Mouse (Mus musculus) urinary bladder, postnatal 36 days (tissue): ENCODE measurements around the gene Esrrg.

Source experiments
- DNase-seq, 2 experiments: peaks; one replicate each; pipeline ENCODE4 v3.0.0; 2022; ENCODE audit warnings: low spot score in 2 of 2, mixed read lengths in 1 of 2

The Esrrg gene

GRCm38 (mm10) chr1:188069849-188070248 lies 461.3 kb downstream of the Esrrg start:
- no peak for DNase-seq

DNA sequence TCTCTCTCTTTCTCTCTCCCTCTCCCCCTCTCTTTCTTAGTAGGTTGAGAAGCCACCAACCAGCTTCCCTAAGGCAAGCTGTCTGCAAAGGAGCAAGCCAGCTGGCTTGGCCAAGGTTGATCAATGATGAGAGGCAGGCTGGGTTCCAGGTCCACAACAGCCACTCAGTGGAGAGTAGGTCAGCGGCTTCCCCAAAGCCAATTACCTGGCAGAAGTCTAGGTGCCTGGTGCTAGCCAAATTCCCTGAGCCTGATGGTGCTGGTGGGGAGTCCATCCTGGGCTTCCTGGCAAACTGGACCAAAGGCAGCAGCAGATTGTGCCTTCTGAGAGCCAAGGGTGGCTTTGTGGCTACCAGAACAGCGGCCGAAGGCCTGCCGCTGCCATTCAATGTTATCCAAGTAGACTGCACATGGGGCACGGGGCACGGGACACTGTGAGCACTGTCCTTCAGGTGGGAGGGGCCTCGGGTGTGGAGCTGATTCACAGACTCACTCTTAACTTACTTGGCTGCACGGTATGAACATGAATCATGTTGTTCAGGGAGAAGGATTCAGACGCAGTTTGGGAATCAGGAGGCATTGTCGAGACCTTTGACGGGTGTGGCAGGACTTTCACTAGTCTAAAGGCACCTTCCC lies 469.1 kb downstream of the Esrrg start:
- DNase-seq, result peak in 1 of 2 experiments; percentile 2

DNA sequence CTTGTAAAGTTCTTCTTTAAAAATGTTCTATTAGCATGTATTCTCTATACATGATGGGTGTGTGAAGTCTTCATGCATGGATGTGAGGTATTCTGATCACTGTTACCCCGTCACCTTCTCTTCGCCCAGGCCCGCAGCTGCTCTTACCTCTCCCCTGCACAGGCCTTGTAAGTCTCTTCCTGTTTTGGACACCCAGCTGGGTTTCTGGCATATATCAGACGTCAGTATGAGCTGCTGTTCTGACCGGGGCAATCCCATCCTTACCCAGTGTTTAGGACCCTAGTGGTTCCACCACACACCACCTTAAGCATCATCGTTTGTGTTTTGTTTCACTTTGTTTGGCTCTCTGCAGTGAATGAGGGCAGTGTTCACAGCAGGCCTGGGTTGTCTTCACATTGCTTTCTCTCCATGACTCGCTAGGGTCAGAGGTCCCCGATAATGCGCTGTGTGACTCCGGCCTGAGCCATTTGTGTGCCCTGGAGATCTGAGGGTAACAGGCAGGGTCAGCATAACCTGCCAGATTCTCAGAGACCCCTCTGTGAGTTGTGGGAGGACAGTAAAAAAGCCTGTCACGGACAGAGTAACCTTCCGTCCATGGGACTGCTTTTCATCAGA lies 471.8 kb downstream of the Esrrg start:
- DNase-seq, result no peak

GRCm38 (mm10) chr1:188082665-188083640 lies 474.4 kb downstream of the Esrrg start:
- no peak for DNase-seq

DNA sequence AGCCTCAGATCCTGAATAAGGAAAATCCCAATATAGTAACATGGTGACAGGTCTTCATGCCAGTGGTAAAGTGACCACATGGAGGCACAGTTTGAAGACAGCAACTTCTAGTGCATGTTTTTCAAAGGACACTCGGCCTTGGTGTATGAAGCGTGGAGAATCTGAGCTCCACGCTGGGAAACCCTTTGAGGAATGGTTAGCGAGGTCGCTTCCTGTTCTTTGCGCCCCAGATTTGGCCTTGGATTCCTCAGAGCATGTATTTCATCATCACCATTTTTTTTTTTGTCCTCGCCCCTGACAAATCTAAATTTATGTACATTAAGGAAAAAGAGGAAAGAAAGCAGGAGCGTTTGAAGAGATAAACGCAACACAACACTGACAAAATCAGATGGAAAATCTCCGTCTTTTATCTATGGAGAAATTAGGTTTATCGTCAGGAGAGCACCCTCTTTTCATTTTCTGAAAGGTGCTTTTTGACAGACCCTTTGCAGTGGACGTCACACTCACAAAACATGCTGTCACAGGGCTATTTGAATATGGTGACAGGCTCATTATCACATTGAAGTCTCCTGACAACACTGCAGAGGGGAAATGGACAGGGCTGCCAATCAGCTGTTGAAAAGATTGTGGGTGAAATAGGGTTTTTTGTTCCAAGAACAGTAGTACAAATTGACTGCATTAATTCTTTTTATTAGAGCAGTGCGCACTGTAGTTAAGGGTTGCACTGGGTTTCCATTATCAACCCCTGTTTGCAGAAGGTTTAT lies 476.7 kb downstream of the Esrrg start:
- no peak for DNase-seq

DNA sequence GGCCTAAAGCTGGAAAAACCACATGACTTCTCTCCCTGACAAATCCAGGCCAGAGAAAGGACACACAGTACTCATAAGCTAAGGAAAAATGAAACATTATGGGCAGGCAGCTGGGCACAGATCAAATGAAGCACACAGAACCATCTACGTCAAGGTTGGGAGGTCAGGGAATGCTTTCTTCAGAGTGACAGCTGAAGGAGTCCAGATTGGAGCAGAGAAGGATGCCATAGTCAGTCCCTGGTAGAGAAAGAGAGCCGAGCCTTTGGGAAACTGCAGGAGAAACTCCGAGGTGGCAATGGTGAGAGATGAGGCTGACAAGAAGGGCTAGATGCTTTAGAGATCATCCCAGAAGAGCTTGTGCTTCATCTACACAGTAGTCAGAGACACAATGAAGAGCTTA lies 485.1 kb downstream of the Esrrg start:
- no peak for DNase-seq

GRCm38 (mm10) chr1:188101832-188102231 lies 493.2 kb downstream of the Esrrg start:
- DNase-seq, result no peak

GRCm38 (mm10) chr1:188103179-188103578 lies 494.6 kb downstream of the Esrrg start:
- DNase-seq, result no peak

GRCm38 (mm10) chr1:188105516-188105915 lies 496.9 kb downstream of the Esrrg start:
- no peak for DNase-seq

DNA sequence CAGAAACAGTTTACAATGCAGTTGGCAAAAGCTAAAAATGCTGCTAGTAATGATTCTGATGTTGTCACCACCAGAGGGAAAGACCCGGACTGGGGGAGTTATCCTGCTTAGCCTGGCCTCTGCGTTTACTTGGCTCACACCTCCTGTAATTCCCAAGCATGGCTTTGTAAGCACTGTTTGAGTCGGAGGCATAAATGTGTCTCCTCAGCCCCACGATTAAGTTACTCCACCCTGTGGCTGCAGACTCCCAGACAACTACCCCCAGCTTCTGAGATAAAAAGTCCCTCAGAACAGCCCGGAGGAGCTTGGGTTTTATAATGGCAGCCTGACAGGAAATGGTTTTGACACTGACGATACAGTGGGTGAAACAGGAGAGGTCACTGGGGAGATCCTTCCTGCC lies 499.4 kb downstream of the Esrrg start:
- peak in 1 of 2 experiments; percentile 2 for DNase-seq

- DNase-seq, result no peak
Observed at GRCm38 (mm10) chr1:188111552-188111951, 503.0 kb downstream of the Esrrg start.

DNA sequence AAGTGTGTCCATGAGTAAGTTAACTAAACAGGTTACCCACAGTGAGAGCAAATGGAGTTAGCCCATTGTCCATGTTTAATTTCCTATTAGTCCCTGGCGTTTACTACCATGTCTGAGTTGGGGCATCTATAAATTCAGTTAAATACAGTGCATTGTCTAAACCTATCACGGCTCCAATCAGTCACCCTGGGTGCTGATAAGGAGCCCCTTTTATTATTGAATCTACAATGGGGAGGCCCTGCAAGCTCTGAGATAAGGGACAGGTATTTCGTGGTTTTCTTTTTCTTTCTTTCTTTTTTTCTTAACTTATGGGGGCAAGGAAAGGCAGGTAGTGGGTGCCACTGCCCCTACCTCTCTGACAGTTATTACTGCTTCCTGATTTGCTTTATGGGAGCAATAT lies 504.6 kb downstream of the Esrrg start:
- no peak for DNase-seq

- peak; percentile 17 to 83 for DNase-seq
Observed at GRCm38 (mm10) chr1:188118125-188118524, 509.5 kb downstream of the Esrrg start.

DNA sequence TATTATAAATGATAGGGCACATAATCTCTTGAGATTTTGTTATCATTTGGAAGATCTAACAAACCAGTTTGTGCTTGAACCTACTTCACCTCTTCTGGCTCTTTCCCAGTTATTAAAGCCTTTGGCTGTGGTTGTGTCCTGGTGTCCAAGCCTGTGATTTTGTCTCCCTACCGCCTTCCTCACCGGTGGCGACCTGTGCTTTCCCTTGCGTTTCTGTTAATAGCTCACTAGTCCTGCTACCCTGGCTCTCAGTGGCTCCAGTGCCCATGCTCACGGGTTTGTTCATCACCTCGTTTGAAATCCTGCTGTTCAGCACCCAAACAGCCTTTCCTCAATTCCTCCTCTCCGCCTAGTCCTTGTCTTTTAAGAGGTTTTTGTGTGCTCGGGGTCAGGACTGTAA lies 511.2 kb downstream of the Esrrg start:
- DNase-seq, result no peak

DNA sequence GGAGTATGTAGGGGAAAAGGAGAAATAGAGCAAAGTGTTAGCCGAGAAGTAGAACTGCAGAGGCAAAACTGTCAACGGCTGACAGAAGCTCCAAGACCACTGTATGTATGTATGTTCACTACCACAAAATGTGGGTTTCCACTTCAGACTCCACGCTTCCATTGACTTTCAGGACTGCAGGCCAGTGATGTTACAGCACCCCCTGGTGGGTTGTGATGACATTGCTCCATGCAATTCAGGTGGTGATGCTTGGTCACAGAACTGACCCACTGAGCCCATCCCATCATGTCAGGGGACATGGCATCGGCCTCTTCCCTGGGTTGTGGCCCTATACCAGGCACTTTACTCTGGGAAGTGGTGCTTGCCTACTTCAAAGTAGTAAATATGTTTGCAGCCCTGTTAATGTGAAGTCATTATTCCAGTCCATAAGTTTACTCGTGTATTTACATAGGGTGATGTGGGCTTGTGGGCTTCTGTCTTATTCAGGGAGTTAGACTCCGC lies 517.0 kb downstream of the Esrrg start:
- no peak for DNase-seq

GRCm38 (mm10) chr1:188136126-188136525 lies 527.5 kb downstream of the Esrrg start:
- peak in 1 of 2 experiments; percentile 8 for DNase-seq

DNA sequence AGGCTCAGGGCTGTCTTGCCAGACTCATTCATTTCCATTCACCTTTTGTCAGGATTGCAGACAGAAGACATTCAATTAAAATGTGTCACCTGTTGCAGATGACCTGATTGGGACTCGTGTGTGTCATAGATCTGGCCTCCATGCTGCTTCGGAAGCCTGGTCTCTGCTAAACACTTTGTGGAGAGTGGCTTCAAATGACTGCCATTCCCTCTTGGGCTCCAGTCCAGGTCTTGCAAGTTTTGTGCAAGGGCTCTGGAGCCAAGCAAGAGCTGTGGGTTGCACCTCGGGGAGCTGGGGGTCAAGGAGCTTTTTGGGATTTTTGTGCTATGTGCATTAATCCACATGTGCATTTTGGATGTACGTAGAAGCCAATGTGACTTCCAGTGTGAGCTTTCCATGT lies 530.9 kb downstream of the Esrrg start:
- peak in 1 of 2 experiments; percentile 31 for DNase-seq

DNA sequence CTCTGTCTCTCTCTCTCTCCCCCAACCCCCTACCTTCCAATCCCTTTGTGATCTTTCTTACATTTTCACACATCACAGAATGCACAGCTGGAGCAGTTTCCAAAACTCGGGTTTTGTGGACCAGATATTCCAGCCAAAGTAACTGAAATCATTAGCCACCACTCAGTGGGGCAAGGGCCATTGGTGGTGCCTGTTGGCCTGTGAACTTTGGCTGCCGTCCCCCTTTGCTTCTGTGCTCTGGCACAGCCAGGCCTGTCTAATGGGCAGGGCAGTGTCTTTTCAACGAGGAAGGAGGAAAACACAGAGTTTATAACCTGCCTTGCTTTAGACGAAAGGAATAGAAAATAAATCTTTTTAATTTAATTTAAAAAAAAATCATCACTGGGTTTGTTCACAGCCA lies 531.6 kb downstream of the Esrrg start:
- DNase-seq, result peak in 1 of 2 experiments; percentile 13

GRCm38 (mm10) chr1:188147381-188148156 lies 539.0 kb downstream of the Esrrg start:
- no peak for DNase-seq

DNA sequence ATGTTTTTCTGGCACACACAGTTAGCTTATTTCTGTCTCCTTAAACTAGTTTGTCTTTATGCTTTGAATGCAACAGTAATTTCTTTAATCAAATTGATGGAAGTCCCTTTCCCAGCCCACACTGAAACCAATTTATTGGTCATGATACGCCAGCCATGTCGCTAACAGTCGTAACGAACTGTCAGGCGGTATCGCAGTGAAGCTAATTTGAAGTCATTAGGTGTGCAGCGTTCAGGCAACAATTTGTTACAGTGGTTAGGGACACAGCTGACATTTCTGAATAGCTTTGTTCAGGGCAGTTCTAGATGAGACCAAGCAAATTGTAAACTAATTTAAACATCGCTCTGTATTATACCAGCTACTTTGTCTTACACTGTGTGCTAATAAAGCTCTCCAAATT lies 542.5 kb downstream of the Esrrg start:
- no peak for DNase-seq

DNA sequence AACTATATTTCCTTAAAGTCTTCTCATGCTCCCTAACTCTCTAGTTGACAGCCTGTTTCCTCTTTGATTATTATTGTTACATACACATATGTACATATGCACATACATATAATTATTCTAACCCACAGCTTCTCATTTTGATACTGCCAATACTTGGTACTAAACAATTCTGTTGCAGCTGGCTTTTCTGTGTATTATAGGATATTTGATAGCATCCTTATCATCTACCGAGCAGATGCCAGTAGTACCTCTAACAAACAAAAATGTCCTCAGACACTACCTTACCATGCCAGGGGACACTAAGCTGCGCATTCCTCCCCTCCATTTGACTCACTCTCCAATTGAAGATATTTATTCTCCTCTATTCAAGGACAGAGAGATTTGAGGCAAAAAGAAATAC lies 543.4 kb downstream of the Esrrg start:
- DNase-seq, result no peak
